Mouse (Mus musculus) liver, adult 2 months (tissue): ENCODE measurements around the gene Pnmal2. TPM values are rescaled to one million over a fixed set of nuclear protein-coding genes. Genes with fewer than 3 reads are reported as not detected.

Experiments used
- DNase-seq: peaks from one replicate; pipeline ENCODE4 v3.0.0-alpha.2; 2011; ENCODE audit warnings: low read depth, low spot score; ENCODE audit errors: extremely low read depth
- H3K27ac ChIP-seq: fragments of 200-500 bp; replicated peaks from 2 replicates; pipeline ENCODE4 v1.5.1; 2012; ENCODE audit warnings: low read depth, mild to moderate bottlenecking, control low read depth, inconsistent platforms, low read length; ENCODE audit not compliant: insufficient read depth
- H3K27me3 ChIP-seq: fragments of 200-500 bp; 2 replicates; pipeline ENCODE4 v1.6.1; 2012; ENCODE audit warnings: mild to moderate bottlenecking, moderate library complexity, low read length, inconsistent platforms; ENCODE audit not compliant: control insufficient read depth, insufficient read depth
- H3K36me3 ChIP-seq: fragments of 200-500 bp; 2 replicates; pipeline ENCODE4 v1.6.1; 2012; ENCODE audit warnings: low read length, inconsistent platforms; ENCODE audit not compliant: control insufficient read depth, insufficient read depth
- H3K4me1 ChIP-seq: fragments of 200-500 bp; 2 replicates; pipeline ENCODE4 v1.6.1; 2011; ENCODE audit warnings: low read length; ENCODE audit not compliant: control insufficient read depth, insufficient read depth
- H3K4me3 ChIP-seq: fragments of 200-500 bp; 2 replicates; pipeline ENCODE4 v1.5.1; 2011; ENCODE audit warnings: low read depth, mild to moderate bottlenecking, control low read depth, low read length, moderate library complexity; ENCODE audit not compliant: insufficient read depth
- H3K79me2 ChIP-seq: fragments of 200-500 bp; 2 replicates; pipeline ENCODE4 v1.6.1; 2012; ENCODE audit warnings: inconsistent platforms, mild to moderate bottlenecking, low read length, moderate library complexity; ENCODE audit not compliant: control insufficient read depth, insufficient read depth
- H3K9ac ChIP-seq: fragments of 200-500 bp; 2 replicates; pipeline ENCODE4 v1.6.1; 2012; ENCODE audit warnings: low read depth, mild to moderate bottlenecking, control low read depth, inconsistent platforms, low read length
- CTCF ChIP-seq: fragments of 200-500 bp; IDR thresholded peaks from 2 replicates; pipeline ENCODE4 v1.5.1; 2011; ENCODE audit warnings: low read depth, low read length, control low read depth
- POLR2A ChIP-seq: fragments of 200-500 bp; IDR thresholded peaks from 2 replicates; pipeline ENCODE4 v1.6.1; 2011; ENCODE audit warnings: low read length, control low read depth; ENCODE audit not compliant: insufficient read depth; ENCODE audit errors: extremely low read depth
- WGBS: fragments of 180-500 bp; shearing (Covaris S2); methylation state at CpG from one replicate; pipeline ENCODE4 v1.1.7; 2018; 5-methylcytosine and 5-hydroxymethylcytosine counted together
- polyA plus RNA-seq: library from polyadenylated mRNA; depleted of rRNA; stranded (reverse); fragments of >200 nt; gene quantifications from 2 replicates; pipeline ENCODE4 v1.2.3, GENCODE M21; 2012; rRNA removed
- total RNA-seq: library from RNA; depleted of rRNA; stranded (reverse); fragments of >200 nt; gene quantifications from 2 replicates; pipeline ENCODE4 v1.2.3, GENCODE M21; 2014; rRNA removed

The Pnmal2 gene
- total RNA-seq: under 0.01 and 0.07 TPM in 2 replicates
- polyA plus RNA-seq: 0.02 and 0.10 TPM in 2 replicates

- TF ChIP-seq CTCF: no peak
- no peak for TF ChIP-seq POLR2A
- H3K4me1 ChIP-seq: no peaks in the 10 kb centered on the region
- peak within 1 kb of the TSS; percentile 56; the same call in 1 of the 2 replicates for H3K4me3 ChIP-seq
- no peaks in the 10 kb centered on the region for H3K79me2 ChIP-seq
- WGBS: 24% methylated on average over 36 of the region's 36 CpGs
- no peak for DNase-seq
- H3K9ac ChIP-seq: peak within 1 kb of the TSS; percentile 65
- no peak within 1 kb of the TSS for H3K27ac ChIP-seq
- H3K27me3 ChIP-seq: peaks cover 18% of the 10 kb centered on the region
- no peaks in the 10 kb centered on the region for H3K36me3 ChIP-seq
Measured at GRCm38 (mm10) chr7:16944061-16944807, at the start of gene Pnmal2. TSS of gene Pnmal2 (plus strand) at chr7:16944682.

DNA sequence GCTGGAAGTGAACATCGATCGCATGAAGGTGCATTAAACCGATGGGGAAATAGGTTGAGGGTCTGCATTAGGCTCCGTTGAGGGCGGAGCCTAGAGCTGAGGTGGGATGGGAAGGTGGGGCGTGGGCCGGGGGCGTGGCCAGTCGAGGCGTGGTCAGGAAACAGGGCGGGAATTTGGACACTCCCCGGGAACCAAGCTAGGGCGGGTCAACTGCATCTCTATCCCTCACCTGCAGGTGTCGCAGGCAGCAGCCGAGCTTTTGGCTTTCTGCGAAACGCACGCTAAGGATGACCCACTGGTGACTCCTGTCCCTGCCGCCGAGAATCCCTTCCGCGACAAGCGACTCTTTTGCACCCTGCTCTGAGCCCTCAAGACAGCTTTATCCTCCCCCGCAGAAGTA, 49.5 kb upstream of the Pnmal2 start:
- H3K9ac ChIP-seq: no peak overlapping the region
- 1% methylated on average over 24 of the region's 24 CpGs for WGBS
- no peaks in the 10 kb centered on the region for H3K79me2 ChIP-seq
- DNase-seq: peak; percentile 28
- H3K4me3 ChIP-seq: no peak overlapping the region
- no peaks in the 10 kb centered on the region for H3K36me3 ChIP-seq
- no peaks in the 10 kb centered on the region; the same call in 1 of the 2 replicates for H3K27me3 ChIP-seq
- TF ChIP-seq CTCF (peak; percentile 93), POLR2A (no peak)
- H3K4me1 ChIP-seq: no peaks in the 10 kb centered on the region
- no peak overlapping the region for H3K27ac ChIP-seq

DNA sequence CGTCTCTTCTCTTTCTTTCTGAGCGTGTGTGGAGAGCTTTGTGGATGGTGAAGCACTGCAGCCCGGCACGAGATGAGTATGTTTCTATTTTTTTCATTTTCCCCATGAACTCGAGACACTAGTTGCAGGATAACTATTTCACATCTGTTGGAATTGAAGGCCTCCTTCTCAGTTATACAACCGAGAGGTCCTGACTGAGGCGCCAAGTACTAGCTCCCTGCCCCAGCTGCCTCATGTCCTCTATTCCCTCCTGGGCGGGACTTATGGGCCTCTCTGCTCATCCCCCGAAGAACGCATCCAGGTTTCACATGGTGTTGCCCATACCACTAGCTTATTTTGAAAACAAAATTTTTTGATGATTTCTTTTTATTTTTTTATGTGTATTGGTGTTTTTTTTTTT, 49.0 kb upstream of the Pnmal2 start:
- Histone ChIP-seq H3K9ac (no peak overlapping the region), H3K79me2 (no peaks in the 10 kb centered on the region), H3K4me3 (no peak overlapping the region), H3K27me3 (no peaks in the 10 kb centered on the region; the same call in 1 of the 2 replicates), H3K36me3 (no peaks in the 10 kb centered on the region), H3K27ac (no peak overlapping the region), H3K4me1 (no peaks in the 10 kb centered on the region)
- TF ChIP-seq CTCF (no peak), POLR2A (no peak)
- no peak for DNase-seq
- WGBS: 40% methylated on average over 10 of the region's 10 CpGs

DNA sequence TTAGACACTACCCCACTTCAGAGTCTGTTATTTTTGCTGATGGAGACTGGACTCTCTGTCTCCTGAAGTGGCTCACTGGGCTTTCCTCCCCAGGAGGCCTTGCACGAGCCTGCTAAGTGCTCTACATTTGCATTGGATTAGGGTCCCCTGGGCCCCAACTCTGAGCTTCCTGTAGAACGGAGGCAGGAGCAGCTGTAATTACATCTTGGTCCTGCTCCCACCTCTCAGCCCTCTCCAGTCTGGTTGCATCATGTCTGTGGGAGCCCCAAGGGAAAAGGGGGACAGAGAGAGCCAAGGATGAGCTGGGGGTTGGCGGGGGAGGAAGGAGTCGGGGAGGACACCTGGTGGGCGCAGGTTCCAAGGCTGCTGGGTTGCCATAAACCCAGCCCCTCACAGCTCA, 44.0 kb upstream of the Pnmal2 start:
- H3K27ac ChIP-seq: no peak overlapping the region
- H3K79me2 ChIP-seq: no peaks in the 10 kb centered on the region
- TF ChIP-seq POLR2A (no peak), CTCF (no peak)
- no peak overlapping the region for H3K9ac ChIP-seq
- DNase-seq: no peak
- H3K27me3 ChIP-seq: no peaks in the 10 kb centered on the region
- no peaks in the 10 kb centered on the region for H3K36me3 ChIP-seq
- no peaks in the 10 kb centered on the region for H3K4me1 ChIP-seq
- 56% methylated on average over 5 of the region's 5 CpGs for WGBS
- no peak overlapping the region for H3K4me3 ChIP-seq

DNA sequence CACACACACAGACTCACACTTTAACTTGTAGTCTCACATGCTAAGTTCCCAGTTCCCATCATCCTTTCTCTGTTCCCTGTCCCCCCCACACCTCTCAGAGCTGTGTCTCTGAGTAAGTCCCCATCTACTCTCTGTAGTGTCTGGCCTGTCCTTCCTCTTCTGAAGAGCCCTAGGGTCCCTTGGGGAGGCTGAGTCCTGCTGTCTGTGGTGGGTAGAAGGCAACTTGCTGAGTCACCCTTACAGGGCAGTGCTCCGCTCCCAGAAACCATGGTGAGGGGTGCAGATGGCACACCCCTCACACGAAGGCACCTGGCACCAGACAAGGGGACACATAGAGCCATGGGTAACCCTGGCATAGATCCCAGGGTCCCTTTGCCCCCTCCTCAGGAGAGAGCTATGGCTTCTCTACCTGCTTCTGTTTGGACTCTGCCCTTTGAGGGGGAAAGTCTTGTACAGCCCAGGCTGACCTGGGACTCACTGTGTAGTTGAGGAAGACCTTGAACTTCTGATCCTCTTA, 41.0 kb upstream of the Pnmal2 start:
- no peak for TF ChIP-seq POLR2A
- no peak for TF ChIP-seq CTCF
- Histone ChIP-seq H3K9ac (no peak overlapping the region), H3K27ac (no peak overlapping the region), H3K4me1 (no peaks in the 10 kb centered on the region), H3K27me3 (no peaks in the 10 kb centered on the region), H3K79me2 (no peaks in the 10 kb centered on the region), H3K4me3 (no peak overlapping the region), H3K36me3 (no peaks in the 10 kb centered on the region)
- 79% methylated on average over 2 of the region's 2 CpGs for WGBS
- DNase-seq: no peak
